Mouse (Mus musculus) adrenal gland, adult 8-10 months (tissue): Measurements from ENCODE around the gene Fam20c. TPM values are rescaled to one million over a fixed set of nuclear protein-coding genes. Genes with fewer than 3 reads are reported as not detected.

Source experiments
- DNase-seq: peaks from one replicate; pipeline ENCODE4 v3.0.0; 2022
- total RNA-seq, 4 experiments: library from RNA; stranded (reverse); gene quantifications; 2 replicates each; pipeline ENCODE4 v1.2.4; 2022

Fam20c gene
- total RNA-seq, 4 experiments from 2014 or later = 12.4 to 43.6 (median 20.6) TPM

GRCm38 (mm10) chr5:138819780-138820179, 65.5 kb downstream of the Fam20c start, which contains the start of gene Gm5294:
TSS of gene Gm5294 (plus strand) at chr5:138820080.
- no peak for DNase-seq

GRCm38 (mm10) chr5:138820717-138821332, 66.5 kb downstream of the Fam20c start:
- DNase-seq = no peak

GRCm38 (mm10) chr5:138825090-138825489, 70.8 kb downstream of the Fam20c start:
- no peak for DNase-seq

GRCm38 (mm10) chr5:138833406-138833805, 79.1 kb downstream of the Fam20c start:
- peak; percentile 74 for DNase-seq

- DNase-seq = no peak
Measured at GRCm38 (mm10) chr5:138834910-138835309, 80.6 kb downstream of the Fam20c start.

- DNase-seq = no peak
Measured at GRCm38 (mm10) chr5:138840981-138841380, 86.7 kb downstream of the Fam20c start.

- DNase-seq = no peak
Measured at GRCm38 (mm10) chr5:138843168-138843824, 89.0 kb downstream of the Fam20c start.

GRCm38 (mm10) chr5:138846506-138846905, 92.2 kb downstream of the Fam20c start:
- DNase-seq = peak; percentile 82

GRCm38 (mm10) chr5:138848102-138848501, 93.8 kb downstream of the Fam20c start:
- DNase-seq = peak; percentile 80

- DNase-seq = no peak
Measured at GRCm38 (mm10) chr5:138849682-138850461, 95.6 kb downstream of the Fam20c start.

GRCm38 (mm10) chr5:138850462-138850844, 96.1 kb downstream of the Fam20c start:
- DNase-seq = no peak

GRCm38 (mm10) chr5:138851296-138851780, 97.0 kb downstream of the Fam20c start:
- no peak for DNase-seq

GRCm38 (mm10) chr5:138852151-138852550, 97.8 kb downstream of the Fam20c start:
- no peak for DNase-seq

GRCm38 (mm10) chr5:138853349-138853748, 99.0 kb downstream of the Fam20c start:
- no peak for DNase-seq

- DNase-seq = peak; percentile 65
Measured at GRCm38 (mm10) chr5:138857010-138857617, 102.8 kb downstream of the Fam20c start.

GRCm38 (mm10) chr5:138857811-138858251, 103.5 kb downstream of the Fam20c start:
- DNase-seq = peak; percentile 71

Other genes with a start within 250 kb of the Fam20c start
- gene 1700123K08Rik, start 189.8 kb upstream of the Fam20c start, total RNA-seq = not detected
- 10 to 100 TPM; 17.7 to 29.5 (median 25.2) TPM for gene Zfp68, start 134.8 kb upstream of the Fam20c start, total RNA-seq
- 10 to 100 TPM in 2 of 4 experiments, 1 to 10 TPM in 2; 5.4 to 11.9 (median 9.6) TPM for gene A430033K04Rik, start 131.7 kb upstream of the Fam20c start, total RNA-seq
- gene Gm5294, start 65.6 kb downstream of the Fam20c start, total RNA-seq = not detected
- 10 to 100 TPM; 25.6 to 51.6 (median 36.7) TPM for gene Pdgfa, start 242.9 kb downstream of the Fam20c start, total RNA-seq